Mouse (Mus musculus) hindbrain, embryonic 11.5 days (tissue): Measurements from ENCODE around the gene Ppp4r1. TPM values are rescaled to one million over a fixed set of nuclear protein-coding genes. Genes with fewer than 3 reads are reported as not detected.

ENCODE experiments used
- ATAC-seq: fragments of 200-750 bp; cut with Nextera tagmentation; 2 replicates; pipeline ENCODE4 v1.8.0; 2017; ENCODE audit warnings: mild to moderate bottlenecking, moderate TSS enrichment, moderate library complexity; ENCODE audit not compliant: low FRiP score
- DNase-seq: peaks from one replicate; pipeline ENCODE4 v3.0.0-alpha.2; 2015; ENCODE audit warnings: low spot score
- H3K27ac ChIP-seq: fragments of 300-500 bp; sonication (generic); 2 replicates; pipeline ENCODE4 v1.5.1; 2014; ENCODE audit warnings: mild to moderate bottlenecking, low read depth, low read length
- H3K27me3 ChIP-seq: fragments of 300-500 bp; sonication (generic); 2 replicates; pipeline ENCODE4 v1.6.1; 2014; ENCODE audit warnings: mild to moderate bottlenecking, low read length, moderate library complexity, mixed read lengths; ENCODE audit not compliant: control insufficient read depth, insufficient read depth
- H3K36me3 ChIP-seq: fragments of 300-500 bp; sonication (generic); 2 replicates; pipeline ENCODE4 v1.6.1; 2014; ENCODE audit warnings: mild to moderate bottlenecking, low read length, moderate library complexity, mixed read lengths; ENCODE audit not compliant: control insufficient read depth, insufficient read depth
- H3K4me1 ChIP-seq: fragments of 300-500 bp; sonication (generic); replicated peaks from 2 replicates; pipeline ENCODE4 v1.6.1; 2014; ENCODE audit warnings: low read length, mixed read lengths; ENCODE audit not compliant: control insufficient read depth, insufficient read depth
- H3K4me2 ChIP-seq: fragments of 300-500 bp; sonication (generic); replicated peaks from 2 replicates; pipeline ENCODE4 v1.6.1; 2014; ENCODE audit warnings: mild to moderate bottlenecking, low read depth, low read length
- H3K4me3 ChIP-seq: fragments of 300-500 bp; sonication (generic); 2 replicates; pipeline ENCODE4 v1.5.1; 2014; ENCODE audit warnings: low read depth, low read length
- H3K9ac ChIP-seq: fragments of 300-500 bp; sonication (generic); 2 replicates; pipeline ENCODE4 v1.6.1; 2014; ENCODE audit warnings: low read depth, low read length
- H3K9me3 ChIP-seq: fragments of 300-500 bp; sonication (generic); 2 replicates; pipeline ENCODE4 v1.6.1; 2016; ENCODE audit warnings: low read length; ENCODE audit not compliant: control insufficient read depth
- WGBS: fragments of 180-500 bp; shearing (Covaris S2); extraction: QIAGEN DNeasy Blood & Tissue Kit; methylation state at CpG from one replicate; pipeline ENCODE4 v1.1.7; 2014; 5-methylcytosine and 5-hydroxymethylcytosine counted together
- polyA plus RNA-seq: library from polyadenylated mRNA; unstranded; fragments of >200 nt; fragmentation: Nextera tagmentation; extraction: Ambion mirVana; gene quantifications from 2 replicates; pipeline ENCODE4 v1.2.1, GENCODE M21; 2014

The Ppp4r1 gene
- polyA plus RNA-seq, result 48.9 and 56.8 TPM in 2 replicates

GRCm38 (mm10) chr17:65782551-65783141 is at the start of gene Ppp4r1:
TSS of gene Ppp4r1 (plus strand) at chr17:65782573.
- Histone ChIP-seq H3K4me1 (no peaks in the 10 kb centered on the region), H3K27ac (peak within 1 kb of the TSS; percentile 98), H3K36me3 (no peaks in the 10 kb centered on the region), H3K4me3 (peak within 1 kb of the TSS; percentile 91), H3K4me2 (peak within 1 kb of the TSS; percentile 75), H3K9ac (peak within 1 kb of the TSS; percentile 99), H3K27me3 (no peaks in the 10 kb centered on the region), H3K9me3 (no peaks in the 10 kb centered on the region)
- DNase-seq (peak; percentile 85), ATAC-seq (peak; percentile 89)
- WGBS, result under 1% methylated on average over 78 of the region's 81 CpGs

GRCm38 (mm10) chr17:65732666-65733065 is 49.7 kb upstream of the Ppp4r1 start:
- Histone ChIP-seq H3K27ac (no peak overlapping the region), H3K9ac (no peak overlapping the region), H3K27me3 (no peaks in the 10 kb centered on the region), H3K4me3 (no peak overlapping the region), H3K4me1 (no peaks in the 10 kb centered on the region), H3K9me3 (no peaks in the 10 kb centered on the region), H3K36me3 (no peaks in the 10 kb centered on the region), H3K4me2 (no peak overlapping the region)
- DNase-seq, result no peak
- ATAC-seq, result no peak
- WGBS, result 87% methylated on average over 4 of the region's 4 CpGs

GRCm38 (mm10) chr17:65735088-65735487 is 47.3 kb upstream of the Ppp4r1 start:
- no peaks in the 10 kb centered on the region for H3K4me1 ChIP-seq
- H3K4me2 ChIP-seq, result no peak overlapping the region
- ATAC-seq (no peak), DNase-seq (no peak)
- no peak overlapping the region for H3K27ac ChIP-seq
- no peak overlapping the region for H3K4me3 ChIP-seq
- 92% methylated on average over 2 of the region's 2 CpGs for WGBS
- H3K9ac ChIP-seq, result no peak overlapping the region
- no peaks in the 10 kb centered on the region for H3K36me3 ChIP-seq
- no peaks in the 10 kb centered on the region for H3K27me3 ChIP-seq
- H3K9me3 ChIP-seq, result no peaks in the 10 kb centered on the region

GRCm38 (mm10) chr17:65737175-65737574 is 45.2 kb upstream of the Ppp4r1 start:
- no peaks in the 10 kb centered on the region for H3K36me3 ChIP-seq
- H3K4me1 ChIP-seq, result no peaks in the 10 kb centered on the region
- no peak overlapping the region for H3K27ac ChIP-seq
- H3K4me2 ChIP-seq, result no peak overlapping the region
- ATAC-seq (no peak), DNase-seq (no peak)
- H3K27me3 ChIP-seq, result no peaks in the 10 kb centered on the region
- no peaks in the 10 kb centered on the region for H3K9me3 ChIP-seq
- WGBS, result 90% methylated on average over 5 of the region's 5 CpGs
- H3K9ac ChIP-seq, result no peak overlapping the region
- H3K4me3 ChIP-seq, result no peak overlapping the region

GRCm38 (mm10) chr17:65737622-65738021 is 44.8 kb upstream of the Ppp4r1 start:
- no peak for ATAC-seq
- no peaks in the 10 kb centered on the region for H3K27me3 ChIP-seq
- WGBS, result 84% methylated on average over 6 of the region's 6 CpGs

GRCm38 (mm10) chr17:65739874-65740725 is 42.3 kb upstream of the Ppp4r1 start:
- no peak overlapping the region for H3K27ac ChIP-seq
- H3K27me3 ChIP-seq, result no peaks in the 10 kb centered on the region
- H3K4me2 ChIP-seq, result no peak overlapping the region
- no peaks in the 10 kb centered on the region for H3K9me3 ChIP-seq
- no peaks in the 10 kb centered on the region for H3K4me1 ChIP-seq
- no peak for DNase-seq
- no peak for ATAC-seq
- H3K4me3 ChIP-seq, result no peak overlapping the region
- WGBS, result 84% methylated on average over 15 of the region's 15 CpGs
- no peak overlapping the region for H3K9ac ChIP-seq
- no peaks in the 10 kb centered on the region for H3K36me3 ChIP-seq

More at GRCm38 (mm10) chr17:65737622-65738021, 44.8 kb upstream of the Ppp4r1 start:
- no peak overlapping the region for H3K4me3 ChIP-seq
- H3K36me3 ChIP-seq, result no peaks in the 10 kb centered on the region
- no peak for DNase-seq
- no peak overlapping the region; the same call in 1 of the 2 replicates for H3K27ac ChIP-seq
- H3K4me1 ChIP-seq, result no peaks in the 10 kb centered on the region
- no peak overlapping the region for H3K4me2 ChIP-seq
- H3K9me3 ChIP-seq, result no peaks in the 10 kb centered on the region
- no peak overlapping the region for H3K9ac ChIP-seq

GRCm38 (mm10) chr17:65741565-65741964 is 40.8 kb upstream of the Ppp4r1 start:
- H3K27ac ChIP-seq, result 0 out of 2 replicates have a peak overlapping the region, but pooled peaks have one; percentile 54

GRCm38 (mm10) chr17:65742245-65742905 is 40.0 kb upstream of the Ppp4r1 start:
- H3K27me3 ChIP-seq, result no peaks in the 10 kb centered on the region
- no peaks in the 10 kb centered on the region for H3K36me3 ChIP-seq
- H3K9ac ChIP-seq, result no peak overlapping the region
- no peaks in the 10 kb centered on the region for H3K4me1 ChIP-seq
- 47% methylated on average over 10 of the region's 10 CpGs for WGBS
- peak overlapping the region; percentile 54 for H3K27ac ChIP-seq
- H3K4me3 ChIP-seq, result no peak overlapping the region
- no peaks in the 10 kb centered on the region for H3K9me3 ChIP-seq
- no peak overlapping the region for H3K4me2 ChIP-seq
- ATAC-seq (peak; percentile 84), DNase-seq (peak; percentile 54)

More at GRCm38 (mm10) chr17:65741565-65741964, 40.8 kb upstream of the Ppp4r1 start:
- Histone ChIP-seq H3K4me3 (no peak overlapping the region), H3K9ac (no peak overlapping the region), H3K4me2 (no peak overlapping the region), H3K27me3 (no peaks in the 10 kb centered on the region), H3K9me3 (no peaks in the 10 kb centered on the region), H3K36me3 (no peaks in the 10 kb centered on the region), H3K4me1 (no peaks in the 10 kb centered on the region)
- WGBS, result 87% methylated on average over 4 of the region's 4 CpGs
- no peak for ATAC-seq
- DNase-seq, result no peak
